Mouse (Mus musculus) myocyte (in vitro differentiated cells): ENCODE results near the gene Gm3435. TPM values are rescaled to one million over a fixed set of nuclear protein-coding genes. Genes with fewer than 3 reads are reported as not detected.

Experiments used
- H3K27me3 ChIP-seq: one replicate; pipeline ENCODE4 v1.6.1; 2011; ENCODE audit not compliant: control insufficient read depth, insufficient read depth, insufficient read length
- H3K36me3 ChIP-seq: one replicate; pipeline ENCODE4 v1.6.1; 2011; ENCODE audit not compliant: control insufficient read depth, insufficient read depth
- H3K4me2 ChIP-seq: one replicate; pipeline ENCODE4 v1.6.1; 2011; ENCODE audit warnings: low read depth, control low read depth
- H3K4me3 ChIP-seq: one replicate; pipeline ENCODE4 v1.5.1; 2011; ENCODE audit warnings: mild to moderate bottlenecking, control low read depth, moderate library complexity
- H3K79me2 ChIP-seq: one replicate; pipeline ENCODE4 v1.6.1; 2011; ENCODE audit not compliant: control insufficient read depth, insufficient read depth
- H3ac ChIP-seq: one replicate; pipeline ENCODE4 v1.6.1; 2011; ENCODE audit not compliant: control insufficient read depth, insufficient read length
- CEBPB ChIP-seq: IDR thresholded peaks from 2 replicates; pipeline ENCODE4 v1.6.1; 2011; ENCODE audit warnings: mild to moderate bottlenecking, moderate library complexity; ENCODE audit not compliant: poor library complexity, insufficient read depth, severe bottlenecking
- E2F4 ChIP-seq: IDR thresholded peaks from one replicate; pipeline ENCODE4 v1.6.1; 2011; ENCODE audit warnings: mild to moderate bottlenecking, control low read depth, moderate library complexity; ENCODE audit not compliant: insufficient read depth
- MAX ChIP-seq: IDR thresholded peaks from one replicate; pipeline ENCODE4 v1.6.1; 2011; ENCODE audit warnings: low read depth, mild to moderate bottlenecking, control low read depth
- MYOD1 ChIP-seq, 3 experiments: IDR thresholded peaks; one replicate each; pipeline ENCODE4 v1.6.1; 2011; ENCODE audit warnings: control low read depth in 2 of 3, low read depth in 2 of 3, mild to moderate bottlenecking in 2 of 3, moderate library complexity in 1 of 3; ENCODE audit not compliant: insufficient read length in 2 of 3, control insufficient read depth in 1 of 3
- MYOG ChIP-seq, 3 experiments: IDR thresholded peaks; one replicate each; pipeline ENCODE4 v1.6.1; 2011; ENCODE audit warnings: control low read depth in 2 of 3, low read depth in 2 of 3, mild to moderate bottlenecking in 2 of 3; ENCODE audit not compliant: insufficient read length in 2 of 3, control insufficient read depth in 1 of 3, insufficient read depth in 1 of 3
- POLR2A ChIP-seq: IDR thresholded peaks from one replicate; pipeline ENCODE4 v1.6.1; 2011; ENCODE audit warnings: low read depth, mild to moderate bottlenecking, control low read depth, moderate library complexity; ENCODE audit not compliant: insufficient read length
- POLR2AphosphoS2 ChIP-seq: IDR thresholded peaks from one replicate; pipeline ENCODE4 v1.6.1; 2011; ENCODE audit warnings: low read depth, control low read depth; ENCODE audit not compliant: insufficient read length
- REST ChIP-seq: IDR thresholded peaks from one replicate; pipeline ENCODE4 v1.6.1; 2011; ENCODE audit warnings: mild to moderate bottlenecking, control low read depth, moderate library complexity; ENCODE audit not compliant: insufficient read depth, insufficient read length
- SRF ChIP-seq: IDR thresholded peaks from one replicate; pipeline ENCODE4 v1.6.1; 2011; ENCODE audit warnings: low read depth; ENCODE audit not compliant: control insufficient read depth, insufficient read length
- TCF12 ChIP-seq: IDR thresholded peaks from one replicate; pipeline ENCODE4 v1.6.1; 2011; ENCODE audit warnings: mild to moderate bottlenecking, control low read depth; ENCODE audit not compliant: poor library complexity, insufficient read depth, severe bottlenecking
- TCF3 ChIP-seq: IDR thresholded peaks from one replicate; pipeline ENCODE4 v1.6.1; 2011; ENCODE audit warnings: low read depth, control low read depth; ENCODE audit not compliant: insufficient read length
- USF1 ChIP-seq: IDR thresholded peaks from one replicate; pipeline ENCODE4 v1.6.1; 2011; ENCODE audit warnings: low read depth, mild to moderate bottlenecking, control low read depth, moderate library complexity
- polyA plus RNA-seq: library from polyadenylated mRNA; unstranded; fragments of >200 nt; fragmentation: generic; extraction: Trizol; gene quantifications from one replicate; pipeline ENCODE4 v1.2.1, GENCODE M21; 2012; ENCODE audit warnings: missing spikeins

Gm3435 gene
- polyA plus RNA-seq, 1 experiment, result 2.9 TPM

- Histone ChIP-seq H3K4me2 (peak overlapping the region; percentile 76), H3K4me3 (no peak overlapping the region), H3K79me2 (no peaks in the 10 kb centered on the region), H3ac (no peak overlapping the region), H3K27me3 (no peaks in the 10 kb centered on the region), H3K36me3 (no peaks in the 10 kb centered on the region)
- TF ChIP-seq MYOG (IDR thresholded peaks at IDR 0.05; ENCODE audit: control insufficient read depth in 1 of 3, insufficient read depth in 1 of 3, insufficient read length in 2 of 3, low read depth in 2 of 3) (peak in 2 of 3 experiments; percentile 36 to 39), SRF (no peak), MYOD1 (IDR thresholded peaks at IDR 0.05; ENCODE audit: control insufficient read depth in 1 of 3, insufficient read length in 2 of 3, low read depth in 2 of 3) (peak in 2 of 3 experiments; percentile 58 to 61)
Measured at GRCm38 (mm10) chr17:15068040-15068792, 58.2 kb downstream of the Gm3435 start.

DNA sequence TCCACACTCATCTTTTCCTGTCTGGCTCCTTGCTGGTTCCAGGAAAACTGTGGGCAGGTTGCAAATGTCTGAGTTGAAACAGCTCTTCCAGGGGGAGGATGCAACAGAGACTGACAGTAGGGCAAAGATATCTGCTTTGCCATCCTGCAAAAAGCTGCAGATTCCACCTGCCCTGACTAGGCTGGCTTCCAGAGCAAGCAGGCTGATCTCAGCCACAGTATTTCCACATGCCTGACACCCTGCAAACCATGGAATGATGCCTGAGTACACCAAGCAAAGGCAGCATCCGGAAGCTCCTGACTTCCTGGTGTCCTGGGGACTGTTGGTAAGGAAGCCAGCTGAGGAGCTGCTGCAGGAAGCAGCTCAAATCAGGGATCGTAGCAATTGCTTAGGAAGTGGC is 59.1 kb downstream of the Gm3435 start:
- no peaks in the 10 kb centered on the region for H3K36me3 ChIP-seq
- H3K79me2 ChIP-seq, result no peaks in the 10 kb centered on the region
- no peaks in the 10 kb centered on the region for H3K27me3 ChIP-seq
- H3K4me2 ChIP-seq, result no peak overlapping the region
- no peak overlapping the region for H3K4me3 ChIP-seq
- TF ChIP-seq TCF3, result no peak
- no peak for TF ChIP-seq MYOG (IDR thresholded peaks at IDR 0.05; ENCODE audit: control insufficient read depth in 1 of 3, insufficient read depth in 1 of 3, insufficient read length in 2 of 3, low read depth in 2 of 3)
- TF ChIP-seq CEBPB, result no peak
- no peak for TF ChIP-seq MYOD1 (IDR thresholded peaks at IDR 0.05; ENCODE audit: control insufficient read depth in 1 of 3, insufficient read length in 2 of 3, low read depth in 2 of 3)
- no peak for TF ChIP-seq TCF12
- TF ChIP-seq REST, result no peak
- TF ChIP-seq POLR2AphosphoS2, result no peak
- no peak for TF ChIP-seq POLR2A
- no peak for TF ChIP-seq MAX
- no peak for TF ChIP-seq E2F4
- TF ChIP-seq SRF, result no peak
- no peak for TF ChIP-seq USF1
- H3ac ChIP-seq, result no peak overlapping the region

Other genes starting within 250 kb of the Gm3435 start
- 8.0 TPM for gene Wdr27, start 67.0 kb upstream of the Gm3435 start, polyA plus RNA-seq
- 8.3 TPM for gene 1600012H06Rik, start 67.0 kb upstream of the Gm3435 start, polyA plus RNA-seq
- gene Phf10, start 48.9 kb upstream of the Gm3435 start, polyA plus RNA-seq, result 216 TPM
- 5.7 TPM for gene 9030025P20Rik, start 31.7 kb upstream of the Gm3435 start, polyA plus RNA-seq
- gene Gm3417, start 31.4 kb upstream of the Gm3435 start, polyA plus RNA-seq, result 0.31 TPM
- 20.2 TPM for gene Ermard, start 31.0 kb downstream of the Gm3435 start, polyA plus RNA-seq
- gene Tcte3, start 31.3 kb downstream of the Gm3435 start, polyA plus RNA-seq, result 0.50 TPM
- 0.31 TPM for gene Gm3448, start 31.4 kb downstream of the Gm3435 start, polyA plus RNA-seq